Mouse (Mus musculus) adrenal gland, adult (tissue): ENCODE data around the gene Il13.

Source experiments
- DNase-seq, 2 experiments: peaks; one replicate each; pipeline ENCODE4 v3.0.0; 2022 to 2023; ENCODE audit warnings: low spot score in 1 of 2; ENCODE audit not compliant: inconsistent age in 2 of 2

Gene Il13

DNA sequence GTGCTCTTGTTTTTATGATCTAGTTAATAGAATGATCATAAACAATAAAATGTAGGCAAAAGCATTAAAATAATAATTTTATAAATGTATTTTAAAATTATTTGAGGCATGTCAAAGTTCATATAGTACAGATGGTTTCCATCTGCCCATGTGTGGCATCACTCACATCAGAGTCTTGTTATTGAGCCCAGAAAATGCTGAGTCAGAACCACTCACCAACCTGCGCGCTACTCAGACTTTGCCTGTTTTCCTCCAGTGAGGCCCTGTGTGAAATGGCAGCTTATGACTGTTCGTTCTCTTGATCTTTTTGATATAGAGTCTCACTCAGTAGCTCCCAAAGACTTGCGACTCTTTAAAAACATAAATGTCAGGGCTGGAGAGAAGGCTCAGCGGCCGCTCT lies 49.0 kb downstream of the Il13 start:
- DNase-seq, result peak in 1 of 2 experiments; percentile 31

DNA sequence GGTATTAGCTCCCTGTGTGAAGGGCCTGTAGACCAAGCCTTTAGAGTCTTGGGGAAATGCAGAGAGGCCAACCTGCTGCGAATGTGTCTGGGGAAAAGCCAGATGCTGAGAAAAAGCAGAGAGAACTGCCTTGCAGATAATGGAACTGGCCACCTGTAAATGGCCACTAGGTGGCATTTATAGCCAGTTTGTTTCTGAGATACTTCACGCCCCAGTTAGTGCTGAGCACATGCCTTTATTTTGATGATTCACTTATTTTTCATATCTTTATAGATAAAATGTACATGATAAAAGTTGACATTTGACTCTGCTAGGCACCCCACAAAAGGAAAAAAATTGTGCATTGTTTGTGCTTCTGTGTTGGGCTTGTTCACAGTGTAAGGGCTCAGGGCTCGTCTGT lies 49.7 kb downstream of the Il13 start:
- DNase-seq, result peak in 1 of 2 experiments; percentile 51

DNA sequence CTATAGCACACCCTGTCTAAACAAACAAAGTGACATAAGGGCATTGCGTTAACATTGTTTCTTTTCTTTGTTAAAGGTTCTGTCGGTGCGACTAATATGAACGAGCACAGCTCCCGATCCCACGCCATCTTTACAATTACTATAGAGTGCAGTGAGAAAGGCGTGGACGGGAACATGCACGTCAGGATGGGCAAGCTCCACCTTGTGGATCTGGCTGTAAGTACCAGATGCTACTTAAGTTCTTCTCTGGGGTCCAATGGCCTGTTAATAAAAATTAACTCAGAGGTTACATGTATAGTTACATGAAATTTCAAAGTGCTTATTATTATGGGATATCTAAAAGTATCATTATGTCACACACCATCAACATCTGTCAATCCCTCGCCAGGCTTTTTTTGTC lies 51.4 kb downstream of the Il13 start:
- no peak for DNase-seq
